Mouse (Mus musculus): ENCODE measurements at regions not wholly inside any gene's neighbourhood (a gene's known extent, or its start where the extent isn't known, plus 50 kb on each side); places are given as distances from the start of the nearest gene placed in this dataset.

DNA sequence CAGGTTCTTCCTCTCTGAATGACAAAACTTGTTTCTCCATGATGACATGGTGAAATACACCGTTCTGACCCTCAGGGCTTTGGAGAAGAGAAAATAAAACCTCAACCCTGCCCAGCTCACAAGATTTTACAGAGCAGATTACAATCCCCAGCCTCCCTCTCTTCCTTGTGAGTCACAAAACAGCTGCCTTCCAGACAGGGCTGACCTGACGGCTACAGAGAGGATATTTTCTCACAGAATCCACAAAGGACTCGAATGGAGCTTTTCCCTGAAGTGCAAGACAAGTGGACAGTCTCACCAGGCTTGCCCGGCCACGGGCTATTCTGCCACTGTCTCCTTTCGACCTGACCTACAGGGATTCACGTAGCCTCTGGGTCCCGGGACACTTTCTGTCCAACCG is 318.8 kb downstream of the Sox9 start:
- Histone ChIP-seq H3K27ac (no peak overlapping the region), H3K9ac (ENCODE audit: low read depth, low read length) (no peak overlapping the region), H3K4me1 (ENCODE audit: control insufficient read depth, insufficient read depth, low read length) (peaks cover 1% of the 10 kb centered on the region; the same call in 1 of the 2 replicates), H3K4me3 (no peak overlapping the region), H3K79me2 (replicated peaks; ENCODE audit: control insufficient read depth, insufficient read depth, low read length) (no peaks in the 10 kb centered on the region), H3K36me3 (ENCODE audit: control insufficient read depth, insufficient read depth, low read length) (no peaks in the 10 kb centered on the region), H3K27me3 (ENCODE audit: control insufficient read depth, insufficient read depth, low read length) (no peaks in the 10 kb centered on the region)
- DNase-seq, result no peak
- intact Hi-C loops (cut with DNase I), result no loop called here
- TF ChIP-seq CTCF (IDR thresholded peaks at IDR 0.05), result no peak
- no peak for TF ChIP-seq POLR2A (IDR thresholded peaks at IDR 0.05; ENCODE audit: insufficient read depth, low read depth, low read length)
- no peak for TF ChIP-seq EP300 (IDR thresholded peaks at IDR 0.05; ENCODE audit: insufficient read depth, low read depth, low read length)
- 51% methylated on average over 9 of the region's 9 CpGs for WGBS

DNA sequence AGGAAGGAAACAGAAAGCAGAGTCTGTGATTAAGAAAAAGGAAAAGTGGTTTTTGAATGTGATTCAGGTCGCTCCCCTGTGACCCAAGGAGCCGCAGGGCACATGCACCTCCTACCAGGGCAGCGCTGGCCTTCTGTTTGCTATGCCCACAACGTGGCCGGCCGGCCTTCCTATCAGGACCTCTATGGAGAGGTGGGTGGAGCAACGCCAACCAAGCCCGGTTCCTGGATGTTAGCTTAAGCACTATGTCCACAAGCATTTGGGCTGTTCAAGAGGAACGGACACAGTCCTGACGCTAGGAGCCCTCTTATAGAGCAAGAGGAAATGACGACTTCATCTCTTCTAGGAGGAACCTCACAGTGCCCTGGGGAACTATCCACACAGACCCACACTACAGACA is 319.5 kb downstream of the Sox9 start:
- no peak overlapping the region for H3K9ac ChIP-seq (ENCODE audit: low read depth, low read length)
- H3K27ac ChIP-seq, result no peak overlapping the region
- peaks cover 1% of the 10 kb centered on the region; the same call in 1 of the 2 replicates for H3K4me1 ChIP-seq (ENCODE audit: control insufficient read depth, insufficient read depth, low read length)
- H3K27me3 ChIP-seq (ENCODE audit: control insufficient read depth, insufficient read depth, low read length), result no peaks in the 10 kb centered on the region
- H3K79me2 ChIP-seq (replicated peaks; ENCODE audit: control insufficient read depth, insufficient read depth, low read length), result no peaks in the 10 kb centered on the region
- no peaks in the 10 kb centered on the region for H3K36me3 ChIP-seq (ENCODE audit: control insufficient read depth, insufficient read depth, low read length)
- no peak overlapping the region; the same call in 1 of the 2 replicates for H3K4me3 ChIP-seq
- no peak for TF ChIP-seq CTCF (IDR thresholded peaks at IDR 0.05)
- TF ChIP-seq EP300 (IDR thresholded peaks at IDR 0.05; ENCODE audit: insufficient read depth, low read depth, low read length), result no peak
- no peak for TF ChIP-seq POLR2A (IDR thresholded peaks at IDR 0.05; ENCODE audit: insufficient read depth, low read depth, low read length)
- 30% methylated on average over 11 of the region's 11 CpGs for WGBS
- peak; percentile 35 to 38 for DNase-seq
- intact Hi-C loops (cut with DNase I), result no loop called here

DNA sequence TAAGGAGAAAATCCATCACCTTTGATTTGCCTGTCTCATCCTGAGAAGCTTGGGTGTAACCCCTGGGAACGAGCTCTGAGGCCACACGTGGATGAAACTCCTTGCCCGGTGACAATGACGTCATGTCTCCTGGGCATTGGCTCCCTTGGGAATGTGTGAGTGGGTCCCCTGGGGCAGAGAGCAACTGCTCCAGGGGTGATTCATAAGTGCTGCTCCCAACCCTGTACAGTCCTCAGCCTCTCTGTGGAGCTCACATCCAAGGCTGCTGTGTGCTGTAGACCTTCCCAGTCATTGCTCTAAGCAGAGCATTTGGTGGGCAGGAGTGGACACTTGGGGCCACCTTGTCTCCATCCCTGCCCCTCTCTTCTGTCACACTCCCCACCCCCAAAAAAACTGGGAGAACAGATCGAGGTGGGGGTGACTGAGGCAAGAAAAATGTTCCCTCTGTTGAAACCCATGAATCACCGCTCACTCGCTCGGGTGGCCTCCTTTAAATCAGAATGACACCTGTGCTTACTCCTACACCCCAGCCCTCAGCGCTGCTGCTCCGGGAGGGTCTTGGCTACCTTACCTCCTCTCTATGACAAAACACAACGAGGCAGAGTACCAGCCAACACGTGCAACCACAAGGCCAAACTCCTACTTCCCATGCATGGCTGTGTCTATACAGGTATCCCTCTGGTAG is 321.3 kb downstream of the Sox9 start:
- H3K79me2 ChIP-seq (replicated peaks; ENCODE audit: control insufficient read depth, insufficient read depth, low read length), result no peaks in the 10 kb centered on the region
- 84% methylated on average over 12 of the region's 12 CpGs for WGBS
- no peaks in the 10 kb centered on the region for H3K36me3 ChIP-seq (ENCODE audit: control insufficient read depth, insufficient read depth, low read length)
- no peak for DNase-seq
- H3K4me1 ChIP-seq (ENCODE audit: control insufficient read depth, insufficient read depth, low read length), result peaks cover 1% of the 10 kb centered on the region; the same call in 1 of the 2 replicates
- H3K27ac ChIP-seq, result no peak overlapping the region
- no peaks in the 10 kb centered on the region for H3K27me3 ChIP-seq (ENCODE audit: control insufficient read depth, insufficient read depth, low read length)
- intact Hi-C loops (cut with DNase I), result no loop called here
- no peak overlapping the region for H3K4me3 ChIP-seq
- TF ChIP-seq CTCF (IDR thresholded peaks at IDR 0.05) (no peak), POLR2A (IDR thresholded peaks at IDR 0.05; ENCODE audit: insufficient read depth, low read depth, low read length) (no peak), EP300 (IDR thresholded peaks at IDR 0.05; ENCODE audit: insufficient read depth, low read depth, low read length) (no peak)
- H3K9ac ChIP-seq (ENCODE audit: low read depth, low read length), result no peak overlapping the region

DNA sequence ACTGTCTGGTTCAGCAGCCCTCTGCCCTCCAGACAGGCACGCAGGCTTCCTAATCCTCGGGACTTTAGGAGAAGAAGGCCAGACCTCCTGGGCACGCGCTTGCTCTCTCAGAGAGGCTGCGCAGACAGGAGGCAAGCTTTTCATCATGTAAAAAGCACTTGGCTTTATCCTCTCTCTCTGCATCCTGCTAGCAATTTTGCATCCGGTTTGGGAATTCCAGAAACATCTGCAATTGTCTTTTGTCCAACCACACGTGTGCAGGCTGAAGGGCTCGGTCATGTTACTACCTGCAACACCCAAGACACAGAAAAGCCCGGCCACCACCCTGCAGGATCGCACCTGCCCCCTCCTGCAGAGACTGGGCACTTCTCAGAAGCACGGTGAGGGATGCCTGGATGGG is 323.3 kb downstream of the Sox9 start:
- H3K36me3 ChIP-seq (ENCODE audit: control insufficient read depth, insufficient read depth, low read length), result no peaks in the 10 kb centered on the region
- H3K4me1 ChIP-seq (ENCODE audit: control insufficient read depth, insufficient read depth, low read length), result peaks cover 1% of the 10 kb centered on the region; the same call in 1 of the 2 replicates
- DNase-seq, result no peak
- intact Hi-C loops (cut with DNase I), result no loop called here
- H3K27ac ChIP-seq, result no peak overlapping the region
- H3K27me3 ChIP-seq (ENCODE audit: control insufficient read depth, insufficient read depth, low read length), result no peaks in the 10 kb centered on the region
- H3K9ac ChIP-seq (ENCODE audit: low read depth, low read length), result no peak overlapping the region
- H3K4me3 ChIP-seq, result no peak overlapping the region
- no peaks in the 10 kb centered on the region for H3K79me2 ChIP-seq (replicated peaks; ENCODE audit: control insufficient read depth, insufficient read depth, low read length)
- WGBS, result 49% methylated on average over 11 of the region's 11 CpGs
- TF ChIP-seq EP300 (IDR thresholded peaks at IDR 0.05; ENCODE audit: insufficient read depth, low read depth, low read length) (0 out of 2 replicates have a peak, but pooled peaks have one; percentile 14), CTCF (IDR thresholded peaks at IDR 0.05) (no peak)

DNA sequence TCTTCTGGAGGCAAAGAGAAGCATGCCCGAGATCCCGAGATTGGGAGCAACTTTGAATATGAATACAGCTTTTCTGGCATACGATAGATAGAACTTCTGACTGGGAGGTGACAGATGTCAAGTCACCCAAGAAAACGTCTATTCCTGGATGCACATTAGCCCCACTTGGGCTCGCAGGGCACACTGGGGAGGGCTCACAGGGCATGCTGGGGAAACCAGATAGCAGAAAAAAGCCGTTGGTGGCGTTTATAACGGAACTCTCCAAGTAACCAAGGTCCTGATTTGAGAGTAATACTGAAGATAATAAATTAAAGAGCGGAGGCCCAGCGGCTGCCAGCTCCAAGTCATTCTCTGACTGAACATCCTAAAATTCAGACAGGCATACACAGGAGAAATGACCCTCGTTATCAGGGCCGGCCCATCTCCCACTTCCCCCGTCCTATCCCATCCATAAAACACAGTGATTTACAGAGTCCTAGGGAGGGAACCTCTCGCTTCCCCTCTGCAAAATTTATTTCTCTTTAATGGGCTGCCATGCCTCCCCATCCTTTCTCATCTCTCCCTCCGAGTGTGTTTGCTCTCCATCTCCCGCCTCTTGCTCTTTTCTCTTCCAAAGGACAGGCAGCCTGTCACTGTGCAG is 325.3 kb downstream of the Sox9 start:
- H3K27ac ChIP-seq, result no peak overlapping the region
- intact Hi-C loops (cut with DNase I), result no loop called here
- no peak for DNase-seq
- no peaks in the 10 kb centered on the region for H3K27me3 ChIP-seq (ENCODE audit: control insufficient read depth, insufficient read depth, low read length)
- no peak overlapping the region for H3K4me3 ChIP-seq
- WGBS, result 83% methylated on average over 16 of the region's 16 CpGs
- no peak overlapping the region for H3K9ac ChIP-seq (ENCODE audit: low read depth, low read length)
- TF ChIP-seq CTCF (IDR thresholded peaks at IDR 0.05), result no peak
- TF ChIP-seq EP300 (IDR thresholded peaks at IDR 0.05; ENCODE audit: insufficient read depth, low read depth, low read length), result no peak
- no peak for TF ChIP-seq POLR2A (IDR thresholded peaks at IDR 0.05; ENCODE audit: insufficient read depth, low read depth, low read length)
- no peaks in the 10 kb centered on the region; the same call in 1 of the 2 replicates for H3K4me1 ChIP-seq (ENCODE audit: control insufficient read depth, insufficient read depth, low read length)
- no peaks in the 10 kb centered on the region for H3K79me2 ChIP-seq (replicated peaks; ENCODE audit: control insufficient read depth, insufficient read depth, low read length)
- H3K36me3 ChIP-seq (ENCODE audit: control insufficient read depth, insufficient read depth, low read length), result no peaks in the 10 kb centered on the region
